Mouse (Mus musculus): ENCODE data around the gene Jun.
A peak's percentile ranks its signal among the peaks of the same experiment; 100 is the strongest.

Jun gene

DNA sequence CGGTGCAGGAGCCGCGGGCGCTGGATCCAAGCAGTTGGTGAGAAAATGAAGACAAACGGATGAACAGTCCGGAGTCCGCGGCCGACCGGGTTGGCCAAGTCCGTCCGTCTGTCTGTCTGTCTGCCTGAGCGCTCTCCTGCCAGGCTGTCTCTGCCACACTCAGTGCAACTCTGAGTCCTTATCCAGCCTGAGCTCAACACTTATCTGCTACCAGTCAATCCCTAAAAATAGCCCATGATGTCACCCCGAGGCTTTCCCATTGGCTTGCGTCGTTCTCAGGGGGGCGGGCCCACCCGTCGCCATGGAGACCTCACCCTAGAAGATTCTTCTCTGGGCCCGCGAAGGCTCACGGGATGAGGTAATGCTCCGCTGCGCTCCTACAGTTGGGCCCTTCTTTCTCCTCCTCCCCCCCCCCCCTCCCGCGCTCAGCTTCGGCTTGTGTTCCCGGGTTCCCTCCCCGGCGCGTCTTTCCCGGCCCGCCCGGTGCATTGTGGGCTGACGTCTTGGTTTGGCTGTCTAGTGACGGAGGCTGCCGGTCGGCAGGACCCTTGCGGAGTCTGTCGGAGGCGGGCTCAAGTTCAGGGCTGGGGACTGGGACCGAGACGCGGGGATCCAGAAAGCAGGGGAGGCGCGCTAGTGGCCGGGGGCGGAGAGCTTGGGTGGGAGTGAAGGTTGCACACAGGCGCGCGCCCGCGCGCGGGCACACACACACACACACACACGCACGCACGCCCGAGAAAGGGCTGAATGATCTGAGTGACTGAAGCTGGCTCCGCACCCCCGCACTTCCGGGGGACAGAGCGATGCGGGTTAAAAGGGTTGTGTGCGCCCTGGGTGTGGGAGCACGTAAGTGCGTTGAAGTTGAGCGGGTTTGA is at the start of gene Jun:
Gene Jun (minus strand): TSS at position 198 of the 875 bp plus-strand sequence.
- DNase-seq (ENCODE audit: low read depth, low spot score): peak; percentile 98

DNA sequence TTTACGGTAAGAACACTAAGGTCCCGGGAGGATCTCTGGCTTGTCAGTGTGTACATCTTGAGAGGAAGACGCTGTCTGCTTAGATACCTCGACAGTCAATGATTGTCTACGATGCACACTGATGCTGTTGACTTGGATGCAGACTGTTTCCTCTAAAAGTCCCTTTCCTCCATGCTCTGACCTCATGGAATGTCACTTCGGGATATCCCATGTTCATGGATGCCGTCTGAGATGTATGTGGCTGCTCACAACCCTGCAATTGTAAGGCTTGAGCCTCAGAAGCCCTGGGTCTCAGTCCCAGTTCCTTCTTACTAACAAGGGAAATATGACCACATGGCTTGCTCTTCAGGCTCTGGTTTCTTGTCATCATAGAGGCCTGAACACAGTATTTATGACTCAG is 49.7 kb upstream of the Jun start:
- DNase-seq (ENCODE audit: low read depth, low spot score): no peak

DNA sequence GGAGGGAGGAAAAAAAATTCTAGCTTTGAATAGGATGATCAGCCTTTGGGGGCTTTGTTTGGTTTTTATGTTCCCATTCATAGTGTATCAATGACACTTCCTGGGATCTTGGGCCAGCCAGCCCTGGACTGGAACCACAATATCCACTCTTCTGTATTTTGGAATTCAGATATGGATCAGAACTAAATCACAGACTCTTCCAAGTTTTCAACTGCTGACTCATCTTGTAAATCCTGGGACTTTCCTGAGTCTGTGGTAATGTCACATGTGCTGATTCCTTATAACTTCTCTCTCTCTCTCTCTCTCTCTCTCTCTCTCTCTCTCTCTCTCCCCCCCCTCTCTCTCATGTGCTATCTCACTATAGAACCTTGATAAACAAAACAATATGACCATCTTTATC is 48.7 kb upstream of the Jun start:
- no peak for DNase-seq (ENCODE audit: low read depth, low spot score)

DNA sequence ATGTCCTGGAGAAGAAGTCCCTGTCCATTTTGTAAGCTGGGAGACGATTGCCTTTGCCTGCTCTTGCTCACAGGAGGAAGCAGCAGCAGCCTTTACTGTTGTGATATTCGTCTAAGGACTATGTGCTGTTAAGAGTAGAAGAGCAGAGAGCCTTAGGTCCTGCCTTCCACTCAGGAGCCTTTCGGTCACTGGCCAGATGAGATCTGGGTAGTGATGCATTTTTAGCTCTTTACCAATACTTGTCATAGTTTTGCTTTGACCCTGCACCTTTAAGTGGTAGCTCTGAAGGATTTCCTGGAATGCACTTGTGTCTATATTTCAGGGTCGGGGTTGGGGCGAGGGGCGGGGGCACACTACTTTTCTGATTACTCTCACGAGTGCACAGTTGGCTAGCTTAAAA is 47.4 kb upstream of the Jun start:
- DNase-seq (ENCODE audit: low read depth, low spot score): no peak

DNA sequence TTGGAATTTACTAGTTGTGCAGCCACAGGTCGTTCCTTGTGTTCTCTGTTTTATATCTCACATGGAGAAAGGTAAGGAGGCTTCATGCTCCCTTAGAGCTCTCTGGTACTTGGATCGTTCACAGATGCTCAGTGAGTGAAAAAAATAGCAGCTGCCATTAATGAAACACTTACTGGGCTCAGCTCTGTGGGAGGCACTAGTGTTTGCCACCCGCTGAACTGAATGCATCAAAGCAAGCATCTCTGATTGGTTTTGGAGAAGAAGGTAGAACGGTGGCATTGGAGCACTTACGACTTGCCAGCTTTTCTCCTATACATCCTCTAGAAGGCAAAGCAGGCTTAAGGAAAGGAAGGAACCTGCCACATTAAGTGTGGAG is 46.7 kb upstream of the Jun start:
- no peak for DNase-seq (ENCODE audit: low read depth, low spot score)

DNA sequence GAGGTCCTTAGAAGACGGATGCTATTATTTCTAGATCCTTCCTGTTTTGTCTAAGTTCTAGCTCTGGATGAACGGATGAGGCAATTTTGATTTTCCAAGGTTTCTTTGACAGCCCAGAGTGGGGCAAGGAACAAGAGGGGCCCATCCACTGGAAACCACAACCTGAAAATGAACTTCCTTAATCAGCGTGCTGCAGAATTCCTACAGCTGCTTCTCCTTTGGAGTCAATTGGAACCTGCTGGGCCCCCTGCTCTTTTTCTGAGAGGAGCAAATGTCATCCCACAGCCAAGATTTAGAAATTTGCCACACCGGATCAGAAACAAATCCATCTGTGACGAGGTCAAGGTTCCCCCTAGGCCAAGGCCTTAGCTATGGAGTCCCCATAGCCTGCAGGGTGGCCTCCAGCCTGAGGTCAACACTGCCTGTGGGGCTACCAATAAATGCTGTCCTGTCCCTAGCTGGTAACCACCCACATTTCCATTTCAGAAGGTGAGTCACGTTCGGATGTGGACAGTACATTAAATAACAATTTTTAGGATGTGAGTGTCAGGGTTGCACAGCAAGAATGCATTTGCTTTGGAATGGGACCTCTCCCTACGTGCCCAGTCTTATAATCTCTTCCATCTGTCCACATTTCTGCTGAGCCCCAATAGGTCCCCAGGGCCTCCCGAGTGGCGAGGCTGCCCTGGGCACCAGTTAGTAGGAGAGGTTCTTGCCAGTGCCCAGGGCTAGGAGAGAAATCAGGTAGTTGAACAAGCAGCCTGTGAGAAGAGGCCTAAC is 46.1 kb upstream of the Jun start:
- DNase-seq (ENCODE audit: low read depth, low spot score): no peak

DNA sequence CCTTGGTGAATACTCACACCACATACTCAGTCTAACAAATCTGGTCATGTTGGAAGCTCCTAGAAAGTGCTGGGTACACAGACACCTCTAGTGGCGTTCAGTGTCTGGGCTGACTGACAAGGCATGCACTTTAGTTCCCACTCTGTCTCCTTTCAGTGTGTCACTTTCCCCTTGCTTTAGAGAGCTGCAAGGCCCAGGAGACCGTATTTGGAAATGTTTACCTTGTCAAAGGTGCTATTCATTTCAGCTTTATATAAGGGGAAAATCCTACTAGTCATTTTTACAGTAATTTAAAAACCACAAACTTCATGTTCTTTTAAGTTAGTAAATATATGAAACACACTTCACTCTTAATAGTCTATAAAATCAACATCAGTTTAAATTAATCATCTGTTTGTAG is 44.7 kb upstream of the Jun start:
- DNase-seq (ENCODE audit: low read depth, low spot score): no peak

DNA sequence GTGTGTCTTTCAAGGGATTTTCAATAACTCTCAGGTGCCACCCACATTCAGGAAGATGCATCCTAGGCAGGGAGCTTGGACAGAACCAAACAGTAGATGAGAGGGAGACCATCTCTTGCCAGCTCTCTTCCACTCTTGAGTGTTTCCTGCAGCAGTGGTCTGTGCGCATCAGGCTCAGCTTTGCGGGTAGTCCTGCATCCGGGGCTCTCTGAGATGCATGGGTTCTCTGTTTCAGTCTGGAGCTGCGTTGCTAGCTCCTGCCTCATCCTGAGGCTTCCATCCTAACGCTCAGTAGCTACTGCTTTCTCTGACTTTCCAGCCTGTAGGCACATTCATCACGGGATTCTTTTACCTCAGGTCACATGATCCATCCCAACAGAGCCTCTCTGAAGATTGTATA is 43.9 kb upstream of the Jun start:
- no peak for DNase-seq (ENCODE audit: low read depth, low spot score)

DNA sequence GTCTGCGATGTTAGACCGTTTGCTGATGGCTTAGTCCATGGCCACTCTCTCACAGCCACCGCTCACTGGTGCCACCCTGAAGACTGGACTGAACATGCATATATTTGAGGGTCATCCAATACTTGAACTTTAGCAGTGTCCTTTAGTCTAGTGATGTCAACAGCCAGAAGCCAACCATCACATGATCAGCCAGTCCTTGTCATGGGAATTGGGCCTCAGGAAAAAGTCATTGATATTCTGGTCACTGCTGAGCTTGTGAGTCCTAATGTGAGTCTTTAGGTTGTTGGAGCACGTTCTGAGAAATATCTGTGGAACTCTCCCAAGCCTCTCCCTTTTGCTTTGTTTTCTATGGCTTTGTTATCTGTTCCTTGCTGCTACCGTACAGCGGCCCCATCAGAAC is 43.3 kb upstream of the Jun start:
- no peak for DNase-seq (ENCODE audit: low read depth, low spot score)

DNA sequence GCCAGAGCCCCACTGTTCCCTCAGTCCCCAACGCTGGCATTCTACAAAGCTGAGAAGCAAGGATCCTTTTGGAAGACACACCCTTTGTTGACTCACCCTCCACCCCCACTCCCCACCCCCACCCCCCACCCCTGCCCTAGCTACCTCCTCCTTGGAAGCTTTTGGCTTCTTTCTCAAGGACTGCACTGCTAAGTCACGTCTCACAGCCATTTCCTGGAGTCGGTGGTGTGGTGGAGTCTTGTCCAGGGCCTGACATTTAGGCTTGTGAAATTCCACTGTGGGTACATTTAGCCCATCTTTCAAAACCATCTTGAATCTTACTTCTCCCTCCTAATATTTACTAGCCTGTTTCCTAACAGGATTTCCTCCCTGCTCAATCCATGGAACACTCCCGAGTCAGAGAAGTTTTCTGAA is 42.7 kb upstream of the Jun start:
- DNase-seq (ENCODE audit: low read depth, low spot score): no peak

DNA sequence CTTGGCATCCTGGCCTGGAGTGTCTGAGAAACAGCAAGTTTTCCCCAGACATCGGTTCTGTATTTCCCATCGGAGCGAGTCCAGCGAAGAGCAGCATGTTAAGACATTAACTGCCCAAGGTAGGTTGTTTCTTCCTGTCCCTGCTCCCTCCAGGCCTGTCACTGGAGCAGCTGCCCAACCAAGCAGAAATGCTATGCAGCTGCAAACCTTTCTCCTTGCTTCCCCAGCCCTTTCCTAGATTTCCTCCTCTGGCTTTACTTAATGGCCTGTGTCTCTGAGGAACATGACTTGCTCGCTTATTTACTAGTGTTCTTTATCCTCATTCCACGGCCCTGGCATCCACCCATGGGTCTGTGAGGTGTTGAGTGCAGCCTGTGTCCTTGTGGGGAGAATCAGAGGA is 41.6 kb upstream of the Jun start:
- no peak for DNase-seq (ENCODE audit: low read depth, low spot score)

DNA sequence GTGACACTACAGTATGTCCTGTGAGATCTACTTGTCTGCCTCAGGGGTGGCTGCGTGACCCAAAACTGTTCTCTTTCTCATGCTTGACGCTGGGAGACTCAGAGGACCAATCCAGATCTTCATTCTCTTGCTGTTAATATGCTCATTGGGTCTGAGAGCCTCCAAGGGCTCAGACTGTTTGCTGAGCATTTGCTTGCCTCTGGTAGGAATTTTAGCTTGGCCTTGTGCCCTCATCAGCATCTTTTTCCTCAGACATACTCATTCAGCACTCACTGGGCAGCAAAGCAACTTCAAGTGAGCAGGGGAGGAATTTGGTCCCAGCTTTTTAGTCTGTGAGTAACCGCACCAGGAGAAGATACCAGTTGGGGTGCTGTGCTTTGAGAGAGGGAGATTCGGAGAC is 40.5 kb upstream of the Jun start:
- DNase-seq (ENCODE audit: low read depth, low spot score): no peak

DNA sequence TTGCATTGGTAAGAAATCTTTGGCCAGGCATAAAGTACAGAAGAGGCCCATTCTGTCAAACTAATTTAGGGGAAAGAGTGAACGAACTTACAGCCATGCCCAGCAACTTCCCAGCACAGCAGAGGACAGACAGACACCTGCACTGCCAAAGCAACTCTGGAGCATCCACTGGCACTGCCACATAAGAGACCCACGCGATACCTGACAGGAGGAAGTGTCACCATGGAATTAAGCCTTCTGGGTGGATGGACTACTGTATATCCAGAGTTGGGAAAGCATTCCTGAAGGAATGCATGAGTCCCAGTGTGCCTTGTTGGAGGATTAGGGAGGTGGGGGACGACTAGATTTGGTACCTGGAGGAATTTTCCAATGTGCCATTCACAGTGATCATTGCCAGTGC is 39.5 kb upstream of the Jun start:
- no peak for DNase-seq (ENCODE audit: low read depth, low spot score)

DNA sequence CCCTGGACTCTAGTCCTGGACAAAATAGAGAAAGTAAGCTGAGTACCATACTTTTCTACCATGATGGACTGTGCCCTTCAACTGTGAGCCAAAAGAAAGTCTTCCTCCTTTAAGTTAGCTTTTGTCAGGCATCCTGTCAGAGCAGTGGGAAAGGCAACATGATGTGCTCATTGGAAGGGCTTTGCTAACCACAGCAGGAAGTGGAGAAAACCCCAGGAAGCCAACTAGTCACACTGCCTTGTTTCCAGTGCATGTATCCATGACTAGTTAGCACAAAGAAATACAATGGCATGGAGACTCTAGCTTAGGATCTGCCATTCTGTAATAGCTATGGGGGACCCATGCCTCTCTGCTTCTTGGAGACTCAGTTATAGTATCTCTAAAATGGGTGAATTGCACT is 37.9 kb upstream of the Jun start:
- DNase-seq (ENCODE audit: low read depth, low spot score): no peak

DNA sequence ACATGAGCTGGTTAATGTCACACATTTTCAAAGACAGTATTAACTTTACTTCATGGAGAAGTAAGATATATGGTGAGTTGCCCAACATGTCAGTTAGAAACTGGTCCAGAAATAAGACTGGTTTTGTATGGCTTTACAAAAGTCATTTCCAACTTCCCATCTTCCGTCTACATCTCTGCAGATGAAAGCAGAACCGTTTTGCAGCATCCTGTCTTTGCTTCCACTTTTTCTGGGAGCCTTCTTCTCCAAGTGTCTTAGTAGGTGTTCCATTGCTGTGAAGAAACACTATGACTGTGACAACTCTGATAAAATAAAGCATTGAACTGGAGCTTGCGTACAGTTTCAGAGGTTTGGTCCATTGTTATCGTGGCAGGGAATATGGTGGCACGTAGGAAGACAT is 37.0 kb upstream of the Jun start:
- no peak for DNase-seq (ENCODE audit: low read depth, low spot score)

DNA sequence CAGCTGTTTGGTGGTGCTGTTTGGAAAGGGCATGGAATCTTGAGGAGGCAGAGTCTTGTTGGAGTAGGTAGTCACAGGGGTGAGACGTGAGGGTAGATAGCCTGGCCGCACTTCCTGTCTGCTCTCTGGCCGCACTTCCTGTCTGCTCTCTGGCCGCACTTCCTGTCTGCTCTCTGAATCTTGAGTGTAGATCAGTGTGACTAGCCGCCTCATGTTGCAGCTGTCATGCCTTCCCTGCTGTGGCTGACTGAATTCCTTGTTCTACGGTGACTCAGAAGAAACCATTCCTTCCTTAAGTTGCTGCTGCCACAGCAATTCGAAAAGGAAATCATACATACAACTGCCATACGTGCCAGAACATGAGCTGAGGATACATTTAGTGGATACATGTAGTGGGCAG is 31.9 kb upstream of the Jun start:
- DNase-seq (ENCODE audit: low read depth, low spot score): no peak

DNA sequence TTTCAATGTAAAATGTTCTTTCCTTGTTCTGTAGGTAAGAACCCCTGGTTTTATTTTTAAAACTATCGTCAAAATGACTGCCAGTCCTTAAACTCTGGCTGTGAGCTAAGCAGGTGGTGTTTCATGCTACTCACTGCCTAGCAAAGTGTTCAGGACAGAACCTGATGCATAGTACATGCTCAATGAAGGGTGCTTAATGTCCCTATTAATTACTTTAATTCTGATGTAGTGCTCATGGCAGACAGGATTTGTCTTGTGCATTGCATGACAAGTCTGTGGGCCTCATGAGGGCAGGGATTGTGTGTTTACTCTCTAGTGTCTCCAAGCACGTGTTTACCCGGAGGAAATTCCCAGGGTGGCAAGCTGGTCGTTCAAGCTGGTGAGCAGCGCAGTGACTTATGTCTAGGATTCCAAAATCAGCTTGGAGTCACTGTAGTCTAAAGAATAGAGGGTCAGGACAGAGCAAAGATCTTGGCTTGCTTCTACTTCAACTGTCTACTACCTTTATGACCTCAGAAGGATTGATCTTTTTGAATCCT is 31.2 kb upstream of the Jun start:
- DNase-seq (ENCODE audit: low read depth, low spot score): no peak

DNA sequence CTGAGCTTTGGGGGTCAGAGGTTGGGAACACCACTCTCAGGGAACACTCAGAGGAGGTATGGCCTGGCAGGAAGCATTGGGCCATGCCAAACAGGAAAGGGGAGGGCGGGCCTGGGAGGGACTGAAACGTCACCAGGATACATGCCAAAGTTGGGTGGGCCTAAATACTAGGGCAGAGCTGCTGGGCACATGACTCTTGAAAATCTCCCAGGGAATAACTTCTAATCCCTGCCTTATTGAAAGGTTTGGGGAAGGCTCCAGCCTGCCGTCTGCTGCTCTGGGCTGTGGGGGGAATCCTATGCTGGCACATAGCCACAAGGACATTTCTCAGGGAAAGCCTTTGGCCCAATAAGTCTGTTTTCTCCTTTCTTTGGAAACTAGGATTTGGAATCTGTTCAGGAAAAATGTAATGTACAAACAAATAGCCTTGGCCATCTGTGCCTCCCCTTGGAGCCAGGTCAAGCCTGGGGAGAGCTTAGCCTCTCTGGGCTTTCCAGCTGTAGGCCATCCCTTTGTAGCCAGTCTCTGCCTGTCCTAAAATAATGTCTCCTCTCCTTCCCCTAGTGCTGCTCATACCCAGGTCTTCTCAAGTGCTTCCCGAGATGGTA is 30.6 kb upstream of the Jun start:
- DNase-seq (ENCODE audit: low read depth, low spot score): no peak

DNA sequence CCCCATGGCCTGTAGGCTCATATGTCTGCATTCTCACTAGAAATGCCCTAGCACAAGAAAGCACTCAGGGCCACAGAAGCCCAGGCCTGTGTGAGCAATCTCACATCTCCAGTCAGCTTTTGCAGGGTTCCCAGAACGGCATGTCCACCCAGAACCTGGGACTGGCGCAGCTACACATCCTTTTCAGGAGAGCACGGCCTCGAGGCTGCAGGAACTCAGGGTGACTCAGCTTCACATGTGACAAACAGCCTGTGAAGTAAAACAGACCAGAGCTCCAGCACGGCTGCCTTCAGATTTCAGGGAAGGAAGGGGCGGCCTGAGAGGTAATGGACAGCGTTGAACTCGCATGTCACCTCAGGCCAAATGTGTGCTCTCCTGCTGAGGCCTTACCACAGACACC is 29.6 kb upstream of the Jun start:
- DNase-seq (ENCODE audit: low read depth, low spot score): no peak

DNA sequence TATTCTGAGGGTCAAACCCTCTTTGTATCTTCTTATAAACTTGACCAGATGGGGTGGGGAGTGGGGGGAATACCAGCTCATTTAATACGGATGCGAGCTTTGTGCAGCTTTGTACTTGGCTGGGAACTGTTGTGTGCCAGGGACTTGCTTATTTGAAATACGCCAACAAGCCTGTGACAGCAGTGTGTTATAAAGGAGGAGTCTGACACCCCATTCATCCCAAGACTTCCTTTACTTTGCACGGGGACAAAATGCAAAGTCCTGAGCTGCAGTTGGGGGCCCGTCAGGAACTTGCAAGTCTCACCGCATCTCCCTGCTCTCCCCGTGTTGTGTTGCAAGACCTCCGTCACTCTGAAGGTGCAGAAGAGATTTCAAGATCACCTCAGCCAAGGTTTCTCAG is 26.6 kb upstream of the Jun start:
- DNase-seq (ENCODE audit: low read depth, low spot score): no peak

DNA sequence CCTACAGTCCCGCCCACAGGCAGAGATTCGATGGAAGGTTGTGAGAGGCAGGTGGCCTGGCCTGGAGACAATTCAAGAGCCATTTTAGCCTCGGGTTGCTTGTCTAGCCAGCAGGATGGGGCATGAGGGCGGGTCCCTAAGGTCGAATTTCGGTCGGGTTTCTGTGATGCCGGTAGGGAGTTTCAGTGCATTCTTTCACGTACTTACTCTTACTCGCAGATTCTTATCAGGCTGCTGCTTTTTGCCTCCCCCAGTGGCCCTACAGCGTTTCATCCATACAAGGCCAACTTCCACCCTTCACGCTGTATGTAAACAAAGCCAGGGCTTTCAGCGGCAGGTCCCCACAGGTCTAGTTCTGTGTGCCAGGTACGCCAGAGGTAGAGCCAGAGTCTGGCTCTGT is 24.3 kb upstream of the Jun start:
- peak; percentile 27 for DNase-seq (ENCODE audit: low read depth, low spot score)

DNA sequence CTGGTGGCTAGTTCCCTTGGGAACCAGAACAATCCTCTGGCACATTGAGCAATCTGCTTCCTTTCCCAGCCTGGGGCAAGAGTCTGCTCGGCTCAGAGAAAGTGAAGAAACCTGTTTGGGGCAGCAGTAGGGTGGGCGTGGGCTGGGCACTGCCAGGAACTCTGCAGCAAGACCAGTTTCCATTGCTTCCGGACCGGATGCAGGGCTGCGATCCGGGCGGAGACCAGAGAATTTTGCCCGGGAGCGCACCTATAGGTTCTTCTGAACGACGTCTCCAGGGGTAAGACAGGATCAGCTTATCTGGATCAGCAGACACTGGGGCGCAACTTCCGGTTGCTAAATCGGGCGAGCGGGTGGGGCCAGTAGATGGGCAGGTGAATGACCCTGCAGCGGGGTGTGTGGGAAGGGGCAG is 23.6 kb upstream of the Jun start:
- peak; percentile 9 for DNase-seq (ENCODE audit: low read depth, low spot score)

DNA sequence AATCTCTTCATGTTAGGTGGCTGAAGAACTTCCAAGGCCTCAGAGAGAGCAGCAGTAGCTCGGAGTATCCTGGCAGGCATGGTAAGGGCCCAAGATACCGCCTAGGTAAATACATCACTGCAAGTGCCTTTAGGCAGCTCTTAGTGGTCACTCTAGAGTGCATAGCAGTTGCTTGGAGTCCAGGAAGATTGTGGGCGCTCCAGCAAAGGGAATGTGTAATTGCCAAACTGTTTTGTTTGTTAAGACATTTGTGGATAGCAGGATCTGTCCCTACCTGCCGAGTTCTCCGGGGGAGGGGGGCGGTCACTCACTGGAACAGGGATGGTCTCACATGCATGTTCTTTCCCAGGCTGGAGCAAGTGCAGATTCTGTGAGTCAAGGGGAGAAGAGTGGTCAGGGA is 22.3 kb upstream of the Jun start:
- no peak for DNase-seq (ENCODE audit: low read depth, low spot score)

Data from ES-CJ7 (cell line).